Mouse (Mus musculus) thymus, adult 2 months (tissue): Measurements from ENCODE around the gene Mboat1. TPM values are rescaled to one million over a fixed set of nuclear protein-coding genes. Genes with fewer than 3 reads are reported as not detected.

Experiments
- DNase-seq: peaks from one replicate; pipeline ENCODE4 v3.0.0; 2021
- H3K27ac ChIP-seq: fragments of 200-500 bp; 2 replicates; pipeline ENCODE4 v1.5.1; 2012; ENCODE audit warnings: low read length, control low read depth; ENCODE audit not compliant: control insufficient read depth, insufficient read depth
- H3K27me3 ChIP-seq: fragments of 200-500 bp; 2 replicates; pipeline ENCODE4 v1.6.1; 2012; ENCODE audit warnings: mild to moderate bottlenecking, low read length, moderate library complexity, mixed read lengths; ENCODE audit not compliant: control insufficient read depth, insufficient read depth
- H3K36me3 ChIP-seq: fragments of 200-500 bp; 2 replicates; pipeline ENCODE4 v1.6.1; 2012; ENCODE audit warnings: mild to moderate bottlenecking, low read length, moderate library complexity; ENCODE audit not compliant: control insufficient read depth, insufficient read depth
- H3K4me1 ChIP-seq: fragments of 200-500 bp; replicated peaks from 2 replicates; pipeline ENCODE4 v1.6.1; 2012; ENCODE audit warnings: low read length; ENCODE audit not compliant: control insufficient read depth, insufficient read depth
- H3K4me3 ChIP-seq: fragments of 200-500 bp; 2 replicates; pipeline ENCODE4 v1.5.1; 2012; ENCODE audit warnings: mild to moderate bottlenecking, low read length, control low read depth, moderate library complexity; ENCODE audit not compliant: control insufficient read depth, insufficient read depth
- CTCF ChIP-seq: fragments of 200-500 bp; IDR thresholded peaks from 2 replicates; pipeline ENCODE4 v1.5.1; 2012; ENCODE audit warnings: mild to moderate bottlenecking, control low read depth, low read length, moderate library complexity, borderline replicate concordance; ENCODE audit not compliant: control insufficient read depth, poor library complexity, insufficient read depth; ENCODE audit errors: extremely low read depth
- POLR2A ChIP-seq: fragments of 200-500 bp; IDR thresholded peaks from 2 replicates; pipeline ENCODE4 v1.6.1; 2012; ENCODE audit warnings: mild to moderate bottlenecking, low read length, control low read depth, moderate library complexity; ENCODE audit not compliant: control insufficient read depth, poor library complexity, insufficient read depth; ENCODE audit errors: extremely low read depth
- WGBS: fragments of 180-500 bp; shearing (Covaris S2); methylation state at CpG from one replicate; pipeline ENCODE4 v1.1.7; 2018; 5-methylcytosine and 5-hydroxymethylcytosine counted together
- polyA plus RNA-seq: library from polyadenylated mRNA; depleted of rRNA; stranded (reverse); fragments of >200 nt; gene quantifications from 2 replicates; pipeline ENCODE4 v1.2.3, GENCODE M21; 2012

Gene Mboat1
- polyA plus RNA-seq, 1 experiment = 7.2 TPM

GRCm38 (mm10) chr13:30136923-30137629 is 787 bp downstream of the Mboat1 start:
- no peaks in the 10 kb centered on the region for H3K36me3 ChIP-seq
- peak overlapping the region; percentile 61; the same call in 1 of the 2 replicates for H3K4me3 ChIP-seq
- no peak for DNase-seq

GRCm38 (mm10) chr13:30137951-30138350 is 1.7 kb downstream of the Mboat1 start:
- 81% methylated on average over 6 of the region's 6 CpGs for WGBS
- no peak for DNase-seq
- Histone ChIP-seq H3K27me3 (no peaks in the 10 kb centered on the region), H3K27ac (no peak overlapping the region), H3K4me1 (peaks cover 7% of the 10 kb centered on the region), H3K4me3 (no peak overlapping the region), H3K36me3 (no peaks in the 10 kb centered on the region)
- TF ChIP-seq CTCF = no peak
- no peak for TF ChIP-seq POLR2A

More at GRCm38 (mm10) chr13:30136923-30137629, 787 bp downstream of the Mboat1 start:
- TF ChIP-seq POLR2A (no peak), CTCF (no peak)
- H3K27me3 ChIP-seq = no peaks in the 10 kb centered on the region
- WGBS = 44% methylated on average over 13 of the region's 13 CpGs
- H3K27ac ChIP-seq = no peak overlapping the region
- peaks cover 9% of the 10 kb centered on the region for H3K4me1 ChIP-seq

- Histone ChIP-seq H3K27ac (no peak overlapping the region), H3K27me3 (no peaks in the 10 kb centered on the region)
These were observed 3.9 kb downstream of the Mboat1 start for GRCm38 (mm10) chr13:30140149-30140548.

GRCm38 (mm10) chr13:30140646-30141045 is 4.4 kb downstream of the Mboat1 start:
- no peak overlapping the region for H3K27ac ChIP-seq
- no peaks in the 10 kb centered on the region for H3K36me3 ChIP-seq
- TF ChIP-seq CTCF (no peak), POLR2A (no peak)
- 97% methylated on average over 12 of the region's 12 CpGs for WGBS
- H3K4me1 ChIP-seq = peaks cover 7% of the 10 kb centered on the region
- no peak for DNase-seq
- H3K4me3 ChIP-seq = no peak overlapping the region
- no peaks in the 10 kb centered on the region for H3K27me3 ChIP-seq

More at GRCm38 (mm10) chr13:30140149-30140548, 3.9 kb downstream of the Mboat1 start:
- no peak overlapping the region for H3K4me3 ChIP-seq
- 96% methylated on average over 5 of the region's 5 CpGs for WGBS
- peaks cover 7% of the 10 kb centered on the region for H3K4me1 ChIP-seq
- no peak for TF ChIP-seq POLR2A
- no peak for TF ChIP-seq CTCF
- no peak for DNase-seq
- no peaks in the 10 kb centered on the region for H3K36me3 ChIP-seq

- H3K27me3 ChIP-seq = no peaks in the 10 kb centered on the region
- no peak overlapping the region for H3K4me3 ChIP-seq
- DNase-seq = no peak
- H3K27ac ChIP-seq = no peak overlapping the region
- no peaks in the 10 kb centered on the region for H3K36me3 ChIP-seq
- TF ChIP-seq CTCF = no peak
- TF ChIP-seq POLR2A = no peak
- WGBS = 98% methylated on average over 5 of the region's 5 CpGs
- H3K4me1 ChIP-seq = peaks cover 6% of the 10 kb centered on the region
These were observed 5.7 kb downstream of the Mboat1 start for GRCm38 (mm10) chr13:30141996-30142395.

GRCm38 (mm10) chr13:30146468-30146867 is 10.2 kb downstream of the Mboat1 start:
- no peak for TF ChIP-seq CTCF
- no peak for TF ChIP-seq POLR2A
- no peak for DNase-seq
- WGBS = 95% methylated on average over 6 of the region's 6 CpGs
- Histone ChIP-seq H3K36me3 (no peaks in the 10 kb centered on the region), H3K4me1 (peaks cover 5% of the 10 kb centered on the region; the same call in 1 of the 2 replicates), H3K4me3 (no peak overlapping the region), H3K27me3 (no peaks in the 10 kb centered on the region), H3K27ac (no peak overlapping the region)

- Histone ChIP-seq H3K36me3 (no peaks in the 10 kb centered on the region), H3K4me1 (peaks cover 8% of the 10 kb centered on the region; the same call in 1 of the 2 replicates), H3K27me3 (no peaks in the 10 kb centered on the region), H3K27ac (no peak overlapping the region), H3K4me3 (no peak overlapping the region)
- DNase-seq = peak; percentile 28
- TF ChIP-seq CTCF = no peak
- TF ChIP-seq POLR2A = no peak
- 16% methylated on average over 4 of the region's 4 CpGs for WGBS
These were observed 18.0 kb downstream of the Mboat1 start for GRCm38 (mm10) chr13:30154264-30154663.
